Mouse (Mus musculus) CH12.LX (cell line): ENCODE measurements around the gene Igdcc4. TPM values are rescaled to one million over a fixed set of nuclear protein-coding genes. Genes with fewer than 3 reads are reported as not detected.

Experiments used
- DNase-seq: peaks from one replicate; pipeline ENCODE4 v3.0.0-alpha.2; 2013; ENCODE audit errors: extremely low read depth
- H3K27ac ChIP-seq: 2 replicates; pipeline ENCODE4 v1.5.1; 2012; ENCODE audit warnings: low read depth, mild to moderate bottlenecking, control low read depth, moderate library complexity; ENCODE audit not compliant: insufficient read depth
- H3K27me3 ChIP-seq: replicated peaks from 2 replicates; pipeline ENCODE3; 2012; ENCODE audit warnings: inconsistent platforms
- H3K36me3 ChIP-seq, 2 experiments: replicated peaks in 1 of 2; 2 replicates each; pipeline versions ENCODE3 to v1.6.1; 2012; ENCODE audit warnings: inconsistent platforms in 1 of 2, low read length in 1 of 2, mild to moderate bottlenecking in 1 of 2, mixed read lengths in 1 of 2, moderate library complexity in 1 of 2; ENCODE audit not compliant: control insufficient read depth in 1 of 2, insufficient read depth in 1 of 2
- H3K4me1 ChIP-seq, 2 experiments: 2 replicates each; pipeline ENCODE4 v1.6.1; 2012; ENCODE audit warnings: inconsistent platforms in 1 of 2, moderate library complexity in 1 of 2; ENCODE audit not compliant: insufficient read depth in 2 of 2, control insufficient read depth in 1 of 2
- H3K4me2 ChIP-seq: 2 replicates; pipeline ENCODE4 v1.6.1; 2012; ENCODE audit warnings: low read depth, mild to moderate bottlenecking, control low read depth; ENCODE audit not compliant: poor library complexity, insufficient read depth, severe bottlenecking
- H3K4me3 ChIP-seq, 3 experiments: fragments of 150-350 bp in 1 of 3; sonication (generic) in 1 of 3; replicated peaks in 1 of 3; 2 replicates each; pipeline versions ENCODE3 to v1.5.1; 2011 to 2012; ENCODE audit warnings: low read depth in 2 of 3, low read length in 2 of 3, mild to moderate bottlenecking in 2 of 3, moderate library complexity in 2 of 3, control low read depth in 1 of 3, improper control_type of control experiment in 1 of 3, inconsistent platforms in 1 of 3, mixed read lengths in 1 of 3; ENCODE audit not compliant: poor library complexity in 1 of 3
- H3K79me2 ChIP-seq: replicated peaks from 2 replicates; pipeline ENCODE4 v1.6.1; 2012; ENCODE audit warnings: mild to moderate bottlenecking, moderate library complexity; ENCODE audit not compliant: control insufficient read depth, poor library complexity, insufficient read depth, severe bottlenecking; ENCODE audit errors: extremely low read depth
- H3K9ac ChIP-seq: 2 replicates; pipeline ENCODE4 v1.6.1; 2012; ENCODE audit warnings: low read depth, mild to moderate bottlenecking, control low read depth, moderate library complexity; ENCODE audit not compliant: insufficient read depth
- H3K9me3 ChIP-seq: replicated peaks from 2 replicates; pipeline ENCODE3; 2012; ENCODE audit warnings: low read length, inconsistent platforms, mixed read lengths
- CHD1 ChIP-seq: IDR thresholded peaks from 2 replicates; pipeline ENCODE4 v1.6.1; 2012; ENCODE audit warnings: low read depth, low read length, improper control_type of control experiment, inconsistent platforms
- CHD2 ChIP-seq: IDR thresholded peaks from 2 replicates; pipeline ENCODE4 v1.6.1; 2011; ENCODE audit warnings: low read length, improper control_type of control experiment
- CTCF ChIP-seq, 2 experiments: IDR thresholded peaks in 1 of 2; conservative IDR thresholded peaks in 1 of 2; 2 replicates each; pipeline ENCODE4 v1.5.1; 2011 to 2012; ENCODE audit warnings: low read depth in 2 of 2, low read length in 2 of 2, improper control_type of control experiment in 1 of 2, inconsistent platforms in 1 of 2, mild to moderate bottlenecking in 1 of 2, moderate library complexity in 1 of 2
- E2F4 ChIP-seq: IDR thresholded peaks from 2 replicates; pipeline ENCODE4 v1.6.1; 2011; ENCODE audit warnings: low read depth, low read length, improper control_type of control experiment; ENCODE audit not compliant: insufficient replicate concordance
- ELF1 ChIP-seq: IDR thresholded peaks from 2 replicates; pipeline ENCODE4 v1.6.1; 2014; ENCODE audit warnings: low read depth, mild to moderate bottlenecking, inconsistent platforms, low read length, improper control_type of control experiment
- GABPA ChIP-seq: IDR thresholded peaks from 2 replicates; pipeline ENCODE4 v1.6.1; 2012; ENCODE audit warnings: low read depth, low read length, improper control_type of control experiment, inconsistent platforms; ENCODE audit not compliant: insufficient replicate concordance
- IRF4 ChIP-seq: IDR thresholded peaks from 2 replicates; pipeline ENCODE4 v1.6.1; 2014; ENCODE audit warnings: low read depth, mild to moderate bottlenecking, inconsistent platforms, low read length, improper control_type of control experiment
- JUN ChIP-seq: IDR thresholded peaks from 2 replicates; pipeline ENCODE4 v1.6.1; 2011; ENCODE audit warnings: low read depth, mild to moderate bottlenecking, low read length, improper control_type of control experiment, moderate library complexity; ENCODE audit not compliant: insufficient read depth
- JUND ChIP-seq: conservative IDR thresholded peaks from 2 replicates; pipeline ENCODE4 v1.6.1; 2011; ENCODE audit warnings: low read depth, low read length, improper control_type of control experiment
- KAT2A ChIP-seq: IDR thresholded peaks from 2 replicates; pipeline ENCODE4 v1.6.1; 2012; ENCODE audit warnings: low read length, improper control_type of control experiment, inconsistent platforms; ENCODE audit not compliant: insufficient replicate concordance
- MAFK ChIP-seq: IDR thresholded peaks from 2 replicates; pipeline ENCODE4 v1.6.1; 2011; ENCODE audit warnings: low read length, improper control_type of control experiment; ENCODE audit not compliant: insufficient replicate concordance
- MAX ChIP-seq: IDR thresholded peaks from 2 replicates; pipeline ENCODE4 v1.6.1; 2011; ENCODE audit warnings: low read length, improper control_type of control experiment
- MEF2A ChIP-seq: IDR thresholded peaks from 2 replicates; pipeline ENCODE4 v1.6.1; 2014; ENCODE audit warnings: low read depth, mild to moderate bottlenecking, inconsistent platforms, low read length, improper control_type of control experiment, borderline replicate concordance
- MXI1 ChIP-seq: IDR thresholded peaks from 2 replicates; pipeline ENCODE4 v1.6.1; 2011; ENCODE audit warnings: mild to moderate bottlenecking, low read depth, low read length, improper control_type of control experiment
- MYC ChIP-seq: IDR thresholded peaks from 2 replicates; pipeline ENCODE4 v1.6.1; 2011; ENCODE audit warnings: low read depth, mild to moderate bottlenecking, improper control_type of control experiment, low read length
- NELFE ChIP-seq: IDR thresholded peaks from 2 replicates; pipeline ENCODE4 v1.6.1; 2011; ENCODE audit warnings: low read depth, low read length, improper control_type of control experiment
- POLR2AphosphoS2 ChIP-seq: IDR thresholded peaks from 2 replicates; pipeline ENCODE4 v1.6.1; 2011; ENCODE audit warnings: low read depth, low read length, improper control_type of control experiment
- SIN3A ChIP-seq: IDR thresholded peaks from 2 replicates; pipeline ENCODE4 v1.6.1; 2012; ENCODE audit warnings: low read length, improper control_type of control experiment, inconsistent platforms
- SMC3 ChIP-seq: IDR thresholded peaks from 2 replicates; pipeline ENCODE4 v1.6.1; 2011; ENCODE audit warnings: low read depth, low read length, improper control_type of control experiment
- UBTF ChIP-seq: IDR thresholded peaks from 2 replicates; pipeline ENCODE4 v1.6.1; 2012; ENCODE audit warnings: low read depth, mild to moderate bottlenecking, inconsistent platforms, low read length, improper control_type of control experiment, moderate library complexity
- USF1 ChIP-seq: IDR thresholded peaks from 2 replicates; pipeline ENCODE4 v1.6.1; 2014; ENCODE audit warnings: low read depth, mild to moderate bottlenecking, inconsistent platforms, low read length, improper control_type of control experiment
- USF2 ChIP-seq: conservative IDR thresholded peaks from 2 replicates; pipeline ENCODE4 v1.6.1; 2011; ENCODE audit warnings: low read depth, low read length, improper control_type of control experiment
- ZC3H11A ChIP-seq: IDR thresholded peaks from 2 replicates; pipeline ENCODE4 v1.6.1; 2012; ENCODE audit warnings: low read depth, mild to moderate bottlenecking, inconsistent platforms, low read length, improper control_type of control experiment
- ZKSCAN1 ChIP-seq: IDR thresholded peaks from 2 replicates; pipeline ENCODE4 v1.6.1; 2012; ENCODE audit warnings: low read depth, inconsistent platforms, low read length, improper control_type of control experiment, borderline replicate concordance
- ZMIZ1 ChIP-seq: IDR thresholded peaks from 2 replicates; pipeline ENCODE4 v1.6.1; 2012; ENCODE audit warnings: low read depth, mild to moderate bottlenecking, inconsistent platforms, low read length, improper control_type of control experiment
- dilution Hi-C: fragments of 300-500 bp; cut with MboI; formaldehyde crosslinking; loops from 2 replicates; pipeline ENCODE4 v1.14.3; 2020; ENCODE audit warnings: low sequenced_read_pairs; ENCODE audit not compliant: extremely low pct_unique_long_range_greater_than_20kb, extremely low pct_ligation_motif_present
- in situ Hi-C: fragments of 300-500 bp; cut with MboI; formaldehyde crosslinking; loops from 3 replicates; pipeline ENCODE4 v1.14.3; 2019; ENCODE audit warnings: low sequenced_read_pairs, low pct_ligation_motif_present, low pct_unique_long_range_greater_than_20kb, mixed read lengths
- polyA plus RNA-seq: library from polyadenylated mRNA; unstranded; fragments of >175 nt; gene quantifications from 2 replicates; pipeline ENCODE4 v1.2.1, GENCODE M21; 2012; ENCODE audit warnings: low read depth; ENCODE audit not compliant: insufficient read length
- total RNA-seq, 2 experiments: library from RNA; depleted of rRNA; stranded (reverse); fragments of 300-350 nt in 1 of 2; fragments of >200 nt in 1 of 2; gene quantifications; 2 replicates each; pipeline ENCODE4 v1.2.3; 2012 to 2014

The Igdcc4 gene
- total and polyA plus RNA-seq, 3 experiments = 0.13 to 0.23 TPM; not detected in 1

DNA sequence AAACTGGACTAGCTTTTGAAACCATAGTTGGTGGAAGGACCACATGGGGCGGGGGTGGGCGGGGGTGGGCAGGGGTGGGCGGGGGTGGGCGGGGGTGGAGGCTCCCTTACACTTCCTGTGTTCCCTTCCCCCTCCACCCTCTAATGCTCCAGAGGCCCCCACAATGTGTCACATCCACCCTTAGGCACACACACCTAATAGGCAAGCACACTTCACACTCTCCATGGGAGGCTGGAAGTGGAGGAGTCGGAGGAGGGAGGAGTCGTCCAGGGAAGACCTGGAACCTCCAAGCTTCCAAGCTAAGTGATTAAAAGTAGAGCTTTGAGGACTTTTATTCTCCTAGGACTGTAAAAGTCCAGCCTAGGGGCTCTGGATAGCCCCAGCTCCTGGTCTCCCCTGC lies 67.2 kb downstream of the Igdcc4 start:
- TF ChIP-seq E2F4 (no peak), USF1 (no peak), JUN (no peak), GABPA (no peak), JUND (no peak), CHD2 (no peak), USF2 (no peak), POLR2AphosphoS2 (no peak), SIN3A (no peak)
- no peaks in the 10 kb centered on the region for H3K4me1 ChIP-seq
- no peak for DNase-seq
- H3K79me2 ChIP-seq = no peaks in the 10 kb centered on the region
- no peak overlapping the region for H3K4me3 ChIP-seq
- dilution Hi-C loops (no loop called here), in situ Hi-C loops (no loop called here)
- H3K27ac ChIP-seq = no peak overlapping the region
- H3K4me2 ChIP-seq = no peak overlapping the region
- H3K27me3 ChIP-seq = peaks cover 33% of the 10 kb centered on the region
- no peaks in the 10 kb centered on the region for H3K36me3 ChIP-seq
- H3K9ac ChIP-seq = no peak overlapping the region
- peaks cover 8% of the 10 kb centered on the region for H3K9me3 ChIP-seq

DNA sequence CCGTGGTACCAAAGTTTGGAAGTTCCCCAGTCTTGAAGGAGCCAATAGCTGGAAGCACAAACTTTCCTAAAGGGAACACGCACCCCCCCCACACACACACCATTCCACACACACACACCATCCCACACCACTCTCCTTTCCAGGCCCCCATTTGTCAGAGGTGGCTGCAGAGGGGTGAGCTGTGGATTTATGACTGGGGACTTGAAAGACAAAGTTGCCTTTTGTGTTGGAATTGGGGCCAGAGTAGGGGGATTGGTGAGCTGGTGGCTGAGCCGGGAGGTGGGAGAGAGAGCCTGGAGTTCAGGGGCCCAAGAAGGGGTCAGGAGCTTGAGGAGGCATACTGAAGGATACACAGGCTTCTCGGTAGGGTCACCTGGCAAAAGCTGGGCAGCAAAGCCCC lies 67.7 kb downstream of the Igdcc4 start:
- H3K4me1 ChIP-seq = no peaks in the 10 kb centered on the region
- in situ Hi-C loops = no loop called here
- TF ChIP-seq USF1 = no peak
- TF ChIP-seq CHD1 = no peak
- TF ChIP-seq ZC3H11A = no peak
- TF ChIP-seq IRF4 = no peak
- TF ChIP-seq MXI1 = no peak
- TF ChIP-seq, all 38 proteins: peak for 0
- peaks cover 36% of the 10 kb centered on the region for H3K27me3 ChIP-seq
- H3K79me2 ChIP-seq = no peaks in the 10 kb centered on the region
- H3K27ac ChIP-seq = no peak overlapping the region
- H3K4me2 ChIP-seq = no peak overlapping the region
- no peaks in the 10 kb centered on the region for H3K36me3 ChIP-seq
- H3K4me3 ChIP-seq = no peak overlapping the region
- peaks cover 8% of the 10 kb centered on the region for H3K9me3 ChIP-seq
- DNase-seq = no peak
- H3K9ac ChIP-seq = no peak overlapping the region
- dilution Hi-C loops = no loop called here

DNA sequence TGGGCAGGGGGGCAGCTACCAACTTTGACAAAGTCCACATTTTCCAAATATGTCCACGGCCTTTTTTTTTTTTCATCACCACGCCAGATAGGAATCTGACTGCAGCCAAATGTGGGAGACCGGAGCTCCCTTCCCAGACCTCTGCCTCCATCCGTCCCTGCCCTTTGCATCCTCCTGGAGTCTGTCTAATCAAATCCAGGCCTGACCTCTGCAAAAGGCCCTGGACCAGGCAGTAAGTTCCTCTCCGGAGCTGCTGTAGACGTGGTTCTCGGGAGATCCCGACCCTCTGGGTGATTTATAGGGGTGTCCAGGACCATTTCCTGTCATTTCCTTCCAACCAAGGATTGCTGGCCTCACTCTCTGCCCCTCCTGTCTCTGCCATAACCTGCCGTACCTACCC lies 71.4 kb downstream of the Igdcc4 start:
- no peak overlapping the region for H3K4me3 ChIP-seq
- dilution Hi-C loops (no loop called here), in situ Hi-C loops (no loop called here)
- H3K9me3 ChIP-seq = peaks cover 4% of the 10 kb centered on the region
- no peaks in the 10 kb centered on the region for H3K79me2 ChIP-seq
- H3K4me1 ChIP-seq = peaks cover 8 to 21% of the 10 kb centered on the region in 2 experiments; a peak in 3 of 4 replicates
- DNase-seq = no peak
- no peak overlapping the region for H3K4me2 ChIP-seq
- no peak overlapping the region for H3K27ac ChIP-seq
- H3K9ac ChIP-seq = no peak overlapping the region
- H3K36me3 ChIP-seq = no peaks in the 10 kb centered on the region
- TF ChIP-seq CTCF (conservative IDR thresholded peaks at IDR 0.05 in 1 of 2, IDR thresholded peaks at IDR 0.05 in 1 of 2; ENCODE audit: low read depth in 2 of 2, low read length in 2 of 2) = no peak
- no peak for TF ChIP-seq JUN
- no peak for TF ChIP-seq MAFK
- no peak for TF ChIP-seq UBTF
- no peak for TF ChIP-seq KAT2A
- no peak for TF ChIP-seq POLR2AphosphoS2
- no peak for TF ChIP-seq MEF2A
- no peak for TF ChIP-seq SMC3
- TF ChIP-seq MYC = no peak
- no peak for TF ChIP-seq JUND
- TF ChIP-seq ZMIZ1 = no peak
- no peak for TF ChIP-seq MAX
- no peak for TF ChIP-seq NELFE
- TF ChIP-seq ELF1 = no peak
- no peak for TF ChIP-seq ZKSCAN1
- peaks cover 19% of the 10 kb centered on the region for H3K27me3 ChIP-seq
